Mouse (Mus musculus) heart, adult 2 months (tissue): ENCODE data around the gene Casp2.

Source experiments
- CTCF ChIP-seq: fragments of 200-600 bp; IDR thresholded peaks from 2 replicates; pipeline ENCODE4 v1.8.1; 2022; ENCODE audit warnings: antibody characterized with exemption, mild to moderate bottlenecking, moderate library complexity
- EP300 ChIP-seq: fragments of 200-500 bp; IDR thresholded peaks from 2 replicates; pipeline ENCODE4 v1.6.1; 2011; ENCODE audit warnings: low read depth, low read length, control low read depth; ENCODE audit not compliant: insufficient read depth
- POLR2A ChIP-seq: fragments of 200-500 bp; IDR thresholded peaks from 2 replicates; pipeline ENCODE4 v1.6.1; 2011; ENCODE audit warnings: mild to moderate bottlenecking, low read depth, low read length, control low read depth; ENCODE audit not compliant: insufficient read depth

DNA sequence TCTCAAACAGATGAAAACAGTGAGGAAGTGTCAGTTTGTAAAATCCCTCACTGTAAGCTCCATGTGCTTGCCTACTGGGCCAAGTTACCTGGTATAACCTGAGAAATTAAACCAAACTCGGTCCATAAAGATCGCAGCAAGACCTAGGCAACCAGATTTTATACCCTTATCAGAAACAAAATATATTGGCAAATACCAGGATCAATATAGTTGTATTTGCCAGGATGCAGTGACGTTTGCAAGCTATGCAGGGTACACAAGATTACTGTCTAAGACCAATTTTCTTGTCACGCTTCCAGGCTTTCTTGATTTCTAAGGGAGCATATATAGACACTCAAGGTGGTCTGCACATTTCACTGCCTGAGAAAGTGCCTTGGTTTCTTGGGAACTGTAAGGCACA lies 13.0 kb upstream of the Casp2 start:
- no peak for TF ChIP-seq CTCF
- TF ChIP-seq POLR2A: no peak
- TF ChIP-seq EP300: no peak
